Mouse (Mus musculus) midbrain, embryonic 11.5 days (tissue): ENCODE results near the gene Nat8f4. TPM values are rescaled to one million over a fixed set of nuclear protein-coding genes. Genes with fewer than 3 reads are reported as not detected.
"Not testable (repeated sequence)": the region's sequence is repeated elsewhere in the genome, so short reads cannot be mapped to it uniquely, and the experiment has no call there.

ENCODE experiments used
- ATAC-seq: fragments of 200-750 bp; cut with Nextera tagmentation; 2 replicates; pipeline ENCODE4 v1.8.0; 2017; ENCODE audit warnings: moderate TSS enrichment, moderate library complexity; ENCODE audit not compliant: low FRiP score
- DNase-seq: peaks from one replicate; pipeline ENCODE4 v3.0.0; 2015; ENCODE audit warnings: low spot score; ENCODE audit errors: missing footprints
- H3K27ac ChIP-seq: fragments of 300-500 bp; sonication (generic); 2 replicates; pipeline ENCODE4 v1.5.1; 2014; ENCODE audit warnings: low read depth, low read length
- H3K27me3 ChIP-seq: fragments of 300-500 bp; sonication (generic); 2 replicates; pipeline ENCODE4 v1.6.1; 2014; ENCODE audit warnings: mild to moderate bottlenecking, low read length, moderate library complexity, mixed read lengths; ENCODE audit not compliant: control insufficient read depth, insufficient read depth
- H3K36me3 ChIP-seq: fragments of 300-500 bp; sonication (generic); 2 replicates; pipeline ENCODE4 v1.6.1; 2014; ENCODE audit warnings: mild to moderate bottlenecking, low read length, moderate library complexity, mixed read lengths; ENCODE audit not compliant: control insufficient read depth, insufficient read depth
- H3K4me1 ChIP-seq: fragments of 300-500 bp; sonication (generic); 2 replicates; pipeline ENCODE4 v1.6.1; 2014; ENCODE audit warnings: low read length; ENCODE audit not compliant: control insufficient read depth, insufficient read depth
- H3K4me2 ChIP-seq: fragments of 300-500 bp; sonication (generic); 2 replicates; pipeline ENCODE4 v1.6.1; 2014; ENCODE audit warnings: mild to moderate bottlenecking, moderate library complexity
- H3K4me3 ChIP-seq: fragments of 300-500 bp; sonication (generic); 2 replicates; pipeline ENCODE4 v1.5.1; 2014; ENCODE audit warnings: low read depth, low read length
- H3K9ac ChIP-seq: fragments of 300-500 bp; sonication (generic); 2 replicates; pipeline ENCODE4 v1.6.1; 2014; ENCODE audit warnings: low read length
- H3K9me3 ChIP-seq: fragments of 300-500 bp; sonication (generic); 2 replicates; pipeline ENCODE4 v1.6.1; 2016; ENCODE audit warnings: low read length; ENCODE audit not compliant: control insufficient read depth
- WGBS: fragments of 180-500 bp; shearing (Covaris S2); extraction: QIAGEN DNeasy Blood & Tissue Kit; methylation state at CpG from one replicate; pipeline ENCODE4 v1.1.7; 2014; 5-methylcytosine and 5-hydroxymethylcytosine counted together
- polyA plus RNA-seq: library from polyadenylated mRNA; unstranded; fragments of >200 nt; fragmentation: Nextera tagmentation; extraction: Ambion mirVana; gene quantifications from 2 replicates; pipeline ENCODE4 v1.2.1, GENCODE M21; 2014

Nat8f4 gene
- polyA plus RNA-seq, 1 experiment from 2014 or later = 7.0 TPM

- not testable (repeated sequence) for H3K27me3 ChIP-seq, ATAC-seq, H3K4me2 ChIP-seq, H3K4me3 ChIP-seq, H3K9ac ChIP-seq, H3K36me3 ChIP-seq, H3K27ac ChIP-seq, H3K9me3 ChIP-seq, DNase-seq, H3K4me1 ChIP-seq
- WGBS = 92% methylated on average over 9 of the region's 9 CpGs
These were observed 21.4 kb downstream of the Nat8f4 start for GRCm38 (mm10) chr6:85883246-85883645.

- H3K36me3 ChIP-seq, DNase-seq, H3K4me3 ChIP-seq, H3K4me1 ChIP-seq, H3K9ac ChIP-seq, H3K27ac ChIP-seq, H3K27me3 ChIP-seq, ATAC-seq, H3K9me3 ChIP-seq, H3K4me2 ChIP-seq: not testable (repeated sequence)
- WGBS = 84% methylated on average over 5 of the region's 5 CpGs
These were observed 35.7 kb downstream of the Nat8f4 start, which contains the start of gene Nat8f2 for GRCm38 (mm10) chr6:85869006-85869405. Nat8f2 (minus strand) TSS chr6:85869158.

GRCm38 (mm10) chr6:85867726-85868690 lies 36.7 kb downstream of the Nat8f4 start:
- H3K36me3 ChIP-seq = no peaks in the 10 kb centered on the region
- H3K4me2 ChIP-seq = no peak overlapping the region
- H3K27me3 ChIP-seq = no peaks in the 10 kb centered on the region
- H3K4me3 ChIP-seq = no peak overlapping the region
- H3K27ac ChIP-seq = no peak overlapping the region
- no peak for ATAC-seq
- no peaks in the 10 kb centered on the region for H3K9me3 ChIP-seq
- H3K9ac ChIP-seq = no peak overlapping the region
- DNase-seq = no peak
- WGBS = 83% methylated on average over 8 of the region's 8 CpGs
- H3K4me1 ChIP-seq = no peaks in the 10 kb centered on the region

GRCm38 (mm10) chr6:85866995-85867394 lies 37.7 kb downstream of the Nat8f4 start:
- ATAC-seq = not testable (repeated sequence)
- 45% methylated on average over 1 of the region's 1 CpGs for WGBS

GRCm38 (mm10) chr6:85866166-85866565 lies 38.5 kb downstream of the Nat8f4 start:
- not testable (repeated sequence) for H3K9me3 ChIP-seq, H3K27ac ChIP-seq, H3K4me2 ChIP-seq, ATAC-seq, H3K27me3 ChIP-seq, H3K36me3 ChIP-seq, H3K9ac ChIP-seq, H3K4me1 ChIP-seq, H3K4me3 ChIP-seq, DNase-seq
- 90% methylated on average over 3 of the region's 3 CpGs for WGBS

More at GRCm38 (mm10) chr6:85866995-85867394, 37.7 kb downstream of the Nat8f4 start:
- not testable (repeated sequence) for H3K9ac ChIP-seq, DNase-seq, H3K36me3 ChIP-seq, H3K9me3 ChIP-seq, H3K4me1 ChIP-seq, H3K27me3 ChIP-seq, H3K4me2 ChIP-seq, H3K4me3 ChIP-seq, H3K27ac ChIP-seq

- not testable (repeated sequence) for ATAC-seq
These were observed 39.6 kb downstream of the Nat8f4 start for GRCm38 (mm10) chr6:85864900-85865639.

GRCm38 (mm10) chr6:85863840-85864239 lies 40.8 kb downstream of the Nat8f4 start:
- DNase-seq = no peak
- WGBS = 90% methylated on average over 2 of the region's 2 CpGs
- H3K4me2 ChIP-seq = no peak overlapping the region
- H3K9me3 ChIP-seq = no peaks in the 10 kb centered on the region
- ATAC-seq = no peak
- H3K27ac ChIP-seq = no peak overlapping the region
- H3K4me1 ChIP-seq = no peaks in the 10 kb centered on the region
- no peaks in the 10 kb centered on the region for H3K36me3 ChIP-seq
- H3K9ac ChIP-seq = no peak overlapping the region
- no peak overlapping the region for H3K4me3 ChIP-seq
- H3K27me3 ChIP-seq = no peaks in the 10 kb centered on the region

More at GRCm38 (mm10) chr6:85864900-85865639, 39.6 kb downstream of the Nat8f4 start:
- not testable (repeated sequence) for H3K36me3 ChIP-seq, H3K9ac ChIP-seq, H3K4me2 ChIP-seq, H3K4me3 ChIP-seq, DNase-seq, H3K9me3 ChIP-seq, H3K27ac ChIP-seq, H3K27me3 ChIP-seq, H3K4me1 ChIP-seq
- 73% methylated on average over 6 of the region's 7 CpGs for WGBS

- no peak overlapping the region for H3K4me2 ChIP-seq
- WGBS = 94% methylated on average over 2 of the region's 2 CpGs
- H3K36me3 ChIP-seq = no peaks in the 10 kb centered on the region
- no peaks in the 10 kb centered on the region for H3K4me1 ChIP-seq
- H3K9me3 ChIP-seq = no peaks in the 10 kb centered on the region
- H3K4me3 ChIP-seq = no peak overlapping the region
- DNase-seq (no peak), ATAC-seq (no peak)
- no peaks in the 10 kb centered on the region for H3K27me3 ChIP-seq
- H3K9ac ChIP-seq = no peak overlapping the region
- H3K27ac ChIP-seq = no peak overlapping the region
These were observed 41.5 kb downstream of the Nat8f4 start for GRCm38 (mm10) chr6:85863136-85863535.

- H3K9ac ChIP-seq = no peak overlapping the region
- no peaks in the 10 kb centered on the region for H3K9me3 ChIP-seq
- H3K27me3 ChIP-seq = no peaks in the 10 kb centered on the region
- H3K36me3 ChIP-seq = no peaks in the 10 kb centered on the region
- no peak overlapping the region for H3K27ac ChIP-seq
- 79% methylated on average over 3 of the region's 3 CpGs for WGBS
- H3K4me2 ChIP-seq = no peak overlapping the region
- H3K4me1 ChIP-seq = no peaks in the 10 kb centered on the region
- no peak overlapping the region for H3K4me3 ChIP-seq
- DNase-seq (no peak), ATAC-seq (no peak)
These were observed 42.1 kb downstream of the Nat8f4 start for GRCm38 (mm10) chr6:85862565-85862964.
